Mouse (Mus musculus) ES-Bruce4 (cell line): ENCODE measurements around the gene Sprr4.
"Not testable (repeated sequence)": the region's sequence is repeated elsewhere in the genome, so short reads cannot be mapped to it uniquely, and the experiment has no call there.

ENCODE experiments used
- CTCF ChIP-seq: IDR thresholded peaks from one replicate; pipeline ENCODE4 v1.8.1; 2011; ENCODE audit warnings: low read depth, low read length
- POLR2A ChIP-seq: IDR thresholded peaks from one replicate; pipeline ENCODE4 v1.8.1; 2011; ENCODE audit warnings: low read length; ENCODE audit not compliant: insufficient read depth

DNA sequence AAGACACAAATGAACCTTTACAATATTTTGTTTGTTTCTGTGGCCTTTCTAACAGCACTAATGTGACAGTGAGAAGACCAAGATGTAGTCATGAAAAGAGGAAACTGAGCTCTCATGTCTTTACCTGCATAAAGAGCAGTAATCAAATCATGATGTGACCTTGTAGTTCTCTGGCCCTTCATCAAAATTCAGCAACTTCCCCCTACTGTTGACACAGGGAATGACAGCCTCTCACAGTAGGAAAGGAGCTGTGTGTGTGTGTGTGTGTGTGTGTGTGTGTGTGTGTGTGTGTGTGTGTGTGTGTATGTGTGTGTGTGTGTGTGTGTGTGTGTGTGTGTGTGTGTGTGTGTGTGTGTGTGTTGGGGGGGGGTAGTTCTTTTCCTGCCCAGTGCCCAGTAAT lies 19.0 kb downstream of the Sprr4 start:
- not testable (repeated sequence) for TF ChIP-seq POLR2A, CTCF
